Comparison of ENCODE assay signal across 9 mouse cellular contexts in the genomic region with DNA sequence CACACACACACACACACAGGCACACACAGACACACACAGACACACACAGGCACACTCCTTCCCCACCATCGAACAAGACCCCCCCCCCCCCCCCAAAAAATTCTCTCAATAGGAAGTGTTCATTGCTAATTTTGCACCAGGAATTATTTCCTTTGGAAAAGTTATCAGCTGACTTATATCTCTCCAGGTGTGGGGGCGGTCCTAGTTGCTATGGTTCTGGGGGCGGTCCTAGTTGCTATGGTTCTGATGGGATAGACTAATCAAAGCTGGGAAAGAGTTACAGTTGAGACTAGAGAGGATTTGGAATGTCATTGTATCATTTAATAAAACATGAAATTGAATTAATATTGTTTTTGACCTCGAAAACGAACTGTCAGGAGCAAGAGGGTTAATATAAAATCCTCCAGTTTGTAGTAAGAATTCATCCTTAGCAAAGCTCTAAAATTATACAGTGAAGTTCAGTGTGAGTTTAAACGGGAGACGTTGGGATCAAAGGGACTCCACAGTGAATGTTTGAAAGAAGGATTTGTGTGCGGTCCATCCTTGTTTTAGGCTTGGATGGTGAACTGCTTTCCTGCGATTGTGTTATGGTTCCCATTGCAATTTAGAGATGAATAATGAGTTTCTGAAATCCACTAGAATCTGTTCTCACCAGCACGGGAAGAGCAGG. TPM values are rescaled to one million over a fixed set of nuclear protein-coding genes. Genes with fewer than 3 reads are reported as not detected.
A peak's percentile ranks its signal among the peaks of the same experiment; 100 is the strongest.
DNase-seq lines count a peak whose midpoint lies in the region; ATAC-seq lines count a peak whose summit lies in the region.
"Had no signal": no experiment of that assay in that cellular context is flagged by ENCODE, and none has a peak within 500 bp of the region (broad histone marks: within the 10 kb centered on the region; RNA-seq: fewer than 3 reads in every experiment).

No protein-coding gene starts in this region.

- peak overlapping the region; percentile 23; the same call in 1 of the 2 replicates for H3K9ac ChIP-seq in heart, embryonic 15.5 days

- no peaks in the 10 kb centered on the region for H3K27me3 ChIP-seq in heart, embryonic 15.5 days
- H3K27me3 ChIP-seq in hindbrain, embryonic 10.5 days (ENCODE audit: insufficient read depth, poor library complexity, severe bottlenecking): peaks cover 4% of the 10 kb centered on the region; the same call in 1 of the 2 replicates
- peaks cover 4% of the 10 kb centered on the region; the same call in 1 of the 2 replicates for H3K27me3 ChIP-seq in midbrain, embryonic 10.5 days (ENCODE audit: low read depth, poor library complexity, severe bottlenecking)

- peak overlapping the region; percentile 35 for H3K4me3 ChIP-seq in heart, embryonic 15.5 days
- H3K4me3 ChIP-seq in hindbrain, embryonic 10.5 days: peak overlapping the region; percentile 45
- peak overlapping the region; percentile 51 for H3K4me3 ChIP-seq in midbrain, embryonic 10.5 days

- H3K4me1 ChIP-seq in heart, embryonic 15.5 days (replicated peaks): 0 out of 2 replicates have a peak, but pooled peaks cover 2% of the 10 kb centered on the region
- peaks cover 13% of the 10 kb centered on the region for H3K4me1 ChIP-seq in hindbrain, embryonic 10.5 days (replicated peaks)
- peaks cover 15% of the 10 kb centered on the region for H3K4me1 ChIP-seq in midbrain, embryonic 10.5 days

- no peak overlapping the region for H3K27ac ChIP-seq in heart, embryonic 15.5 days
- peak overlapping the region; percentile 59; the same call in 1 of the 2 replicates for H3K27ac ChIP-seq in hindbrain, embryonic 10.5 days
- peak overlapping the region; percentile 80 for H3K27ac ChIP-seq in midbrain, embryonic 10.5 days (replicated peaks)

- peak overlapping the region; percentile 63 for H3K4me2 ChIP-seq in heart, embryonic 15.5 days

- no peaks in the 10 kb centered on the region for H3K9me3 ChIP-seq in heart, embryonic 15.5 days (replicated peaks)
- no peaks in the 10 kb centered on the region for H3K9me3 ChIP-seq in hindbrain, embryonic 10.5 days
- 0 out of 2 replicates have a peak, but pooled peaks cover 5% of the 10 kb centered on the region for H3K9me3 ChIP-seq in midbrain, embryonic 10.5 days (replicated peaks)

- ATAC-seq in heart, embryonic 15.5 days (replicated peaks; ENCODE audit: insufficient number of reproducible peaks, insufficient read depth, low FRiP score, low read depth): no peak
- ATAC-seq in granulocyte monocyte progenitor cell, adult 5-6 weeks (replicated peaks; ENCODE audit: poor library complexity, severe bottlenecking): no peak

- intact Hi-C loops in heart, postnatal 14 days (cut with DNase I): no loop called here

- no peaks in the 10 kb centered on the region for H3K36me3 ChIP-seq in heart, embryonic 15.5 days
- H3K36me3 ChIP-seq in hindbrain, embryonic 10.5 days: no peaks in the 10 kb centered on the region
- H3K36me3 ChIP-seq in midbrain, embryonic 10.5 days: no peaks in the 10 kb centered on the region
- H3K36me3 ChIP-seq: G1E had no signal

- 33% methylated on average over 10 of the region's 10 CpGs for WGBS in heart, embryonic 15.5 days
- 39% methylated on average over 10 of the region's 10 CpGs for WGBS in hindbrain, embryonic 10.5 days
- 38% methylated on average over 10 of the region's 10 CpGs for WGBS in midbrain, embryonic 10.5 days

- DNase-seq in heart, postnatal 14 days: no peak
- peak; percentile 33 for DNase-seq in brain, adult 2 months (ENCODE audit: low read depth, low spot score)
- peak; percentile 42 for DNase-seq in hindbrain, embryonic 10.5 days (ENCODE audit: low spot score)
- peak; percentile 33 for DNase-seq in midbrain, embryonic 10.5 days (ENCODE audit: low spot score)
- no peak for DNase-seq in spleen, adult 18-20 months
- DNase-seq in thymus, adult 18-20 months: no peak

RNA-seq across cellular contexts. Expression of gene Gm11077, which starts 4.0 kb away (rescaled TPM):
- not detected in 2 replicates for polyA plus RNA-seq in heart, embryonic 15.5 days (2015; fragmentation: Nextera tagmentation; extraction: Ambion mirVana)
- total RNA-seq in heart, postnatal 14 days (2021): not detected
- polyA plus RNA-seq in hindbrain, embryonic 10.5 days (2016; fragmentation: Nextera tagmentation; extraction: Ambion mirVana): not detected in 2 replicates
- not detected in 2 replicates for polyA plus RNA-seq in midbrain, embryonic 10.5 days (2016; fragmentation: Nextera tagmentation; extraction: Ambion mirVana)
- not detected in 2 replicates for total RNA-seq in granulocyte monocyte progenitor cell, adult 5-6 weeks (2014; fragmentation: Nextera tagmentation)
- total RNA-seq in granulocyte monocyte progenitor cell, adult 5-6 weeks (2017): not detected in 2 replicates
- total RNA-seq: G1E had no signal
- polyA plus RNA-seq: G1E had no signal

Comparison
In these comparisons a context has a peak if more than half of its experiments do, and no peak if none do; other contexts are left out.
1. DNase-seq: peak in brain, adult 2 months (single experiment), hindbrain, embryonic 10.5 days (single experiment) and midbrain, embryonic 10.5 days (single experiment); none in heart, postnatal 14 days (0 of 2), spleen, adult 18-20 months (0 of 2) and thymus, adult 18-20 months (0 of 2).
2. Peak in every context shown above with its lines, with median percentiles within 50 percentile points of each other: H3K4me3 ChIP-seq.